Mouse (Mus musculus): ENCODE measurements at regions not wholly inside any gene's neighbourhood (a gene's known extent, or its start where the extent isn't known, plus 50 kb on each side); places are given as distances from the start of the nearest gene placed in this dataset.
"Not testable (repeated sequence)": the region's sequence is repeated elsewhere in the genome, so short reads cannot be mapped to it uniquely, and the experiment has no call there.

DNA sequence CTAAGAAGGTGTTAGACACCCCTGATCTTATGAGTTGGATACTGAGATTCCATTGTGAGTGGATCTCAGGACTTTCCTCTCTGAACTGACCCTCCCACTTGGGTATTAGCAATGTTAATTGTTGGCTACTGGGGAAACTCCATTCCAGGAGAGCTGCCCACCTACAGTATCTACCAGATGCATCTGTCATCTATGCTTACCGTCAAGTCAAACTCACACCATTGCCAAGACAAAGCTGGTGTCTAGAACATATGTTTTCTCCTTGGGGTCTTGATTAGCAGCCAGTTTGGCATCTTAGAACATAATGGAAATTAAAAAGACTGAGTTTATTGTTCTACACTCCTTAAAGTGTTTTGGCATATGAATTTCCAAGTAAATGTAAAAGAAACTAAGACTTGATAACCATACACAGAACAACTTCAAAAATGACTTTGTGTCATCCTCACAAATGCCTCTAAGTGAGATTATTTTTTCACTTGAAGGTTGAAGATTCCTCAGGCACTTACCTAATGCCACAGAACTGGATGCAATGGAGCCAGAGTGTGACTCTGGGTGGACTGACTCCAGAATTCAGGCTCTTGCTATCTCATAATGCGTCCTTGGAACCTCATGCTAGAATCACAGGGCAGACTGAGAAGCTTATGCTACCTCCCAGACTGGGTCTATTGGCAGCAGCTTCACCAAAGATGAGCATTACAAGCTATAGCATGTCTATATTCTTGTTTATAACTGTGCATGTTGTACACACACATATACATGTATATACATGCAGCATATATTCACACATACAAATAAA is 107.5 kb upstream of the Rnf152 start:
- no peak for TF ChIP-seq CTCF (conservative IDR thresholded peaks at IDR 0.05)
- Histone ChIP-seq H3K4me3 (no peak overlapping the region), H3K27ac (no peak overlapping the region)
- DNase-seq (ENCODE audit: low spot score in 2 of 2): no peak

DNA sequence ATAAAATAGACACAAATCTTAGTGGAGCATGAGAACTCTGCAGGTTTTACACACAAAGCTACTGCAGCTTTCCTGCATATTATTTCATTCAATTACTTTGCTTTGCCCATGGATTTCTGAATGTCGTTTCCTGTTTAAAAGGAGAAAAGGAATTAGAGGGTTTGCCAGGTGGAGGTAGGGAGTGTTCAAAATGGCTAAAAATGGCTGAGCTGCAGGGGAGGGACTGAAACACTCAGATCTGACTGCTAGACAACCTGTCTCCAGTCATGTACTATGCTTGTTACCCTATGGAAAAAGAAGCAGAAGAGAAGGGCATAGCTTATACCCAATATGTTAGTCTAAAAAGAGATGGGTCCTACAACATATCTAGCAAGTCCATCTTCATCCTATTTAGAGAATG is 106.2 kb upstream of the Rnf152 start:
- no peak overlapping the region for H3K4me3 ChIP-seq
- no peak for DNase-seq (ENCODE audit: low spot score in 2 of 2)
- no peak overlapping the region for H3K27ac ChIP-seq
- no peak for TF ChIP-seq CTCF (conservative IDR thresholded peaks at IDR 0.05)

DNA sequence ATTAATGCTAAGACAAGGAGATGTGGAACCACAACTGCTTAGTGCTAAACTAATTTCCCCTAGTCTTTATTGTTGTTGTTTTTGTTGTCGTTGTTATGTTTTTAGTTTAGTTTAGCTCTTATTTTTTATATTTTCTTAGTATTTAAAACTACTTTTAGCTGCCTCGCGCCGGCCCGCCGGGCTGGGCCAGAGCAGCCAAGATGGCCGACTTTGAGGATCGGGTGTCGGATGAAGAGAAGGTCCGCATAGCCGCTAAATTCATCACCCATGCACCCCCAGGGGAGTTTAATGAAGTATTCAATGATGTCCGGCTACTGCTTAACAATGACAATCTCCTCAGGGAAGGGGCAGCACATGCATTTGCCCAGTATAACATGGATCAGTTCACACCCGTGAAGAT is 99.3 kb upstream of the Rnf152 start:
- DNase-seq (ENCODE audit: low spot score in 2 of 2); H3K4me3 ChIP-seq; H3K27ac ChIP-seq: not testable (repeated sequence)

DNA sequence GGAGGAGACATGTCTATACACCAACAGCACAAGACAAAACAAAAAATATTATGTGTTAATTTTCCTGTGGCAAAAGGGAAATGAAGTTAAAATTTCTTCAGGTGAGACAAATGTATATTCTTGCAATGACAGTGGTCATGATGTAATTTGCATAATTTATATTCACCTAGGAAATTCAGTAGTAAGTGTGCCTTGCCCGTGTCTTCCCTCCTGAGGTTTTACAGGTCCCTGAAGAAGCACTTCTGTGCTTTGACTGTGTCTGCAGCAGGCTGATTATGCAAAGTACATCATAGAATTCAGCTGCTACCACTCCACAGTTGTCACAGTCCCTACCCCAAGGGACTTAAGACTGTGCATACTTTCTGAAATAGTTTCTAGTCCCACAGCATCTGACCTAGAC is 98.2 kb upstream of the Rnf152 start:
- no peak overlapping the region for H3K27ac ChIP-seq
- DNase-seq (ENCODE audit: low spot score in 2 of 2): no peak
- TF ChIP-seq CTCF (conservative IDR thresholded peaks at IDR 0.05): no peak
- no peak overlapping the region for H3K4me3 ChIP-seq

DNA sequence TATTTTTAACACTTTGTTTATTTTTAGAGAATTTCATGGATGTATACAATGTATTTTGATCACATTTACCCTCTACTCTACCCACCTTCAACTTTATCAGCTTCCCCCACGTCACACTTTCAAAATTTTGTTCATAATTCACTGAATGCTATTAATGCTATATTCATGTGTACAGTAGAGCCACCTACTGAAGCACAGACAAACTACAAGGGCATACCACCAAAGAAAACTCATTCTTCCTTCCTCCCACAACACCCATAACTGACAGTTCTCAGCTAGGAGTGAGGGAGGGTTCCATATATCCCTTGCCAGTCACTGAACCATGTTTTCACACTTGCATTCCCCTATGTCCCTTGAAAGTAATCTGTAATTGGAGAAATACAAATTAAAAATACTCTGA is 89.7 kb upstream of the Rnf152 start:
- Histone ChIP-seq H3K4me3 (no peak overlapping the region), H3K27ac (no peak overlapping the region)
- TF ChIP-seq CTCF (conservative IDR thresholded peaks at IDR 0.05): peak; percentile 70
- no peak for DNase-seq (ENCODE audit: low spot score in 2 of 2)

DNA sequence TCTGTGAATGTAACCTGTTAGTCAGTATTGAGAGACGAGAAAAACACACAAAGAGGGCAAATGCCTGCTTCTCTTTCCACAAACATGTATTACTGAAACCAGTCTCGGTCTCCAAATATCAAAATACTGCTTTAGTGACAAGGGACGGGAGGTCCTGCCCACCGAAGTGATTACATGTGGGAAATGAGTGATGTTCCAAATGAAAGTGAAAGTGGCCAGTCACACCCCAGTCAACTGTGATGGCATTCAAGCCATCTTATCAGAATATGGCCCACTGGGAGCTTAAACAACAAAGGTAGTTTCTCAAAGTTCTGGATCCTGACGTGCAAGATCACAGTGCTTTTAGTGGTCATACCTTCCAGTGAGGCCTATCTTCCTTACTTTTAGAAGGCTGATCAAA is 87.0 kb upstream of the Rnf152 start:
- Histone ChIP-seq H3K27ac (no peak overlapping the region), H3K4me3 (no peak overlapping the region)
- DNase-seq (ENCODE audit: low spot score in 2 of 2): no peak
- no peak for TF ChIP-seq CTCF (conservative IDR thresholded peaks at IDR 0.05)

DNA sequence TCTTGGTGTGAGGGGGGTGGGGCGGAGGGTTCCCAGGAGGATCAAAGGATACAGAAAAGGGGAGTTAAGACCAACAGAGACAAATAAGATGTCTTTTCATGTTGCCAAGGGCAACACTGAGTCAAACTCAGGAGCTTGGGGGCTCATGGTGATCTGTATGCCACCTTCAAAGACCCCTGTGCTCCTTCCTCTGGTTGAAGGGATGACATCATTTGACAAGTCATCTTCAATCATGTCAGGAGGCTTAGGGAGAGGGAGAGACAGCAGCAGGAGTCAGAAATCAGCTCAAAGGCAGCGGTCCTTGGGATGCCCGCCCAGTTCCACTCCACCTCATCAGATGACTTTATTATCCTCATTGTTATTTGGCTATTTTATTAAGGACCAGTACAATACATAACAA is 83.8 kb upstream of the Rnf152 start:
- no peak overlapping the region for H3K4me3 ChIP-seq
- TF ChIP-seq CTCF (conservative IDR thresholded peaks at IDR 0.05): no peak
- no peak for DNase-seq (ENCODE audit: low spot score in 2 of 2)
- no peak overlapping the region for H3K27ac ChIP-seq

DNA sequence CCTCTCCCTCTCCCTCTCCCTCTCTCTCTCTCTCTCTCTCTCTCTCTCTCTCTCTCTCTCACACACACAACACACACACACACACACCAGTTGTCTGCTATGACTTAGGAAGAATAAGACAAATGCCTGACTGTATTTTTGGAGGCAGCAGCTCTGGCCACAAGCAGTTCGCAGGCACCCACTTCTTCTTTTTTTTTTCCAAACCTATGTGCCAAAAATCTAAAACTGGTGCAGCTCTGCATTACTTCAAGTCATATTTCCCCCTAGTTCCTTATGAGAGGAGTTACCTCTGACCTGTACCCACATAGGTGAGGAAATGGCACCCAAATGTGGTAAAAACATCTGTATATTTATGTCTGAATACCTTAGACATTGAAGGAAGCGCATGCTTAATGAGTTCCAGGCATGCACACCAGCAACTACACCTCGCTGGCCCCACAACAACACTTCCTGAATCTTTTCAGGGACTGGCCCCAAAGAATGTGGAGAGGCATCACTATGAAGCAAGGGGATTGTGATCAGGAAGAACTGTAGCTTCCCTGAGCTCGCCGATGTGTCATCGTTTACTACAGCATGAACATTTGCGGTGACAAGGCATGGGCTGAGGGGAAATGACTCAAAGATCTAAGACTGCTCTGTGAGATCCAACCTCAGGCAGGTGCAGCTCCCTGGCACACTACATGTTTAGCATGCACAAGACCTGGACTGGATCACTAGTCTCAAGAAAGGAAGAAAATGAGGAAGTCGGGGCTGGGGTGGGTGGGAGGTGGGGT is 78.3 kb upstream of the Rnf152 start:
- DNase-seq (ENCODE audit: low spot score in 2 of 2): no peak
- no peak for TF ChIP-seq CTCF (conservative IDR thresholded peaks at IDR 0.05)

DNA sequence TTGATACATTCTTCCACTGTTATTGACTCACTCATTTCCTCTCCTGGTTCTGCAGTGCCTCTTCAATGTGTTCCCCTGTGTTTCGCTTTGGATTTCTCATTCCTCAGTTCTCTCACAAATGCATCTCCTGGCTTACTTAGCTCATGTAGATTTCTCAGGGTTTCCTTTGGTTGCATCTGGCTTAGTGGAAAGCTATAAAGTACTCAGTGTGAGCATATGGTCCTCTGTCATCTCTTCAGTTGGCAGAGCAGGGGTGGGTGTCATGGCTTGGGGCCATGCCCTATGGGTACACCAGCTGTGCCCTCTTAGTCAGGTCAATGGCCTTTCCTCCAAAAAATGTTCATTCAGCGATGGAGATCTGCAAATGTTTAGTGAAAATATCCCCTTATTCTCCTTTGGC is 77.4 kb upstream of the Rnf152 start:
- H3K4me3 ChIP-seq: no peak overlapping the region
- no peak for DNase-seq (ENCODE audit: low spot score in 2 of 2)
- TF ChIP-seq CTCF (conservative IDR thresholded peaks at IDR 0.05): no peak
- H3K27ac ChIP-seq: no peak overlapping the region

More for the DNA sequence above, 78.3 kb upstream of the Rnf152 start:
- Histone ChIP-seq H3K27ac (no peak overlapping the region), H3K4me3 (no peak overlapping the region)

DNA sequence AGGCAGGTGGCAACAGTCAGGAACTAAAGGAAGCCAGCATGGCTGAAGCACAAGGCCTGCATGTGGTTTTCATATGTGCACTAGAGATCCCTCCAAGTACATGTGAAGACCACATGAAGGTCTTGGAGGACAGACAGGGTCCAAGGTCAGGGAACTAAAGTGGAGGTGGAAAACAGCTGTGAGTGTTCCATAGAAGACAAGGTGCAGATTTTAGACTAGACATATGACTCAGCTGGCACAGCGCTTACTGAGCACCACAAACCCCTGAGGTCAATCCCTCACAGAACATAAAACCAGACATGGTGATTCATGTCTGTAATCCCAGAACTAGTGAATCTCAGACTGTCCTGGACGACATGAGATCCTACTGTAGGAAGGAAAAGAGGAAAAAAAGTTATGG is 75.3 kb upstream of the Rnf152 start:
- DNase-seq (ENCODE audit: low spot score in 2 of 2): no peak
- H3K27ac ChIP-seq: no peak overlapping the region
- H3K4me3 ChIP-seq: no peak overlapping the region
- no peak for TF ChIP-seq CTCF (conservative IDR thresholded peaks at IDR 0.05)

DNA sequence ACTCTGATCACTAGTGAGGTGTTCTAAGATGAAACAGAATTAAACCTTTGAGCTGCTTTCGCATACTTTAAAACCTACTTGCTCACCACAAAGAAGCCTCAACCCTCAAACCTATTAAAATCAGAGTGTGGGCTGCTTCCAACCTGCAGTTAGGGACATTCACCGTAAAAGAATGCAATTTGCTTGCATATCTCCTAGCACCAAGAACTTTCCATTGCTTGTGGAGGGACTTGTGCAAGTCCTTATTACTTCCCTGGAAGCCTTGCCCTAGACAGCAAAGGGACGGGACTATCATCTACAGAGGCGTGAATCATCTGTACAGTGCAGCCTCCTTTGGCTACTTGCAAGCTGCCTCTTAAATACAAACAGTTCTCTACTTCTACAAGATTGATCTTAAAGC is 74.2 kb upstream of the Rnf152 start:
- H3K27ac ChIP-seq: no peak overlapping the region
- H3K4me3 ChIP-seq: no peak overlapping the region
- no peak for DNase-seq (ENCODE audit: low spot score in 2 of 2)
- TF ChIP-seq CTCF (conservative IDR thresholded peaks at IDR 0.05): no peak

DNA sequence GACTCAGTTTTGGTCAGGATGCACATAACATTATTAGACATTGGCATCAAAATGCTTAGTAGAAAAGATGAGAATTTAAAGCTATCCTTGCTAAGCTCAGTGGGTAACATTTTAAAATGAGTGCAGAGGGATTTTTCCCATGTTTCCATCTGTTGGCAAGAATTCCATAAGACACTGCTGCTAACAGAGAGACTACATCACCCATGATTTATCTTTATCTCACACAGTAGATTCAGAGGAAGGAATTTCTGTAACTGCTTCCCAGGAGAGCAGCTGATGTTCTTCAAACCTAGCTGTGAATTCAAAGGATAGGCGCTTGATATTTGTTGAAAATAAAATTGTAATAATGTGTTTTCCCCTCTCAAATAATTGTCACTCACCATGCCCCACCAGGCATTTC is 71.7 kb upstream of the Rnf152 start:
- Histone ChIP-seq H3K27ac (no peak overlapping the region), H3K4me3 (no peak overlapping the region)
- DNase-seq (ENCODE audit: low spot score in 2 of 2): no peak
- TF ChIP-seq CTCF (conservative IDR thresholded peaks at IDR 0.05): no peak

DNA sequence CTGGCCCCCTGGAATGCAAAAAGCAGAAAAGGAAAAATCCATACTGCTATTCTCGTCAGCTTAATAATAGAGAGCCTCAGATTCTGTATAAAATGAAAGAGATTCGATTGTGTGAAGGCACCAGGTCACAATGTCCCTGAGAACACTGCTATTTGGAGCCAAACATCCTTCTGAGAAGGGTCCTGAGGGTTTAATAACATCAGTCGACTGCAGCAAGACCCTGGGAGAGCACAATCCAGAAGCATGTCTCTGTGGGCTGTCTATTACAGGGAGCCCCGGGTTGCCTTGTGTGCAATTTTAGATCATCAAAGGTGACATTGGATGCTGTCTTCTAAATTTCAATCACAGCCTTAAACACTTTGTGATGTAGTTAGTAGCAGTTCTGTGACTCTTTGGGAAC is 69.6 kb upstream of the Rnf152 start:
- Histone ChIP-seq H3K27ac (no peak overlapping the region), H3K4me3 (no peak overlapping the region)
- no peak for DNase-seq (ENCODE audit: low spot score in 2 of 2)
- no peak for TF ChIP-seq CTCF (conservative IDR thresholded peaks at IDR 0.05)

DNA sequence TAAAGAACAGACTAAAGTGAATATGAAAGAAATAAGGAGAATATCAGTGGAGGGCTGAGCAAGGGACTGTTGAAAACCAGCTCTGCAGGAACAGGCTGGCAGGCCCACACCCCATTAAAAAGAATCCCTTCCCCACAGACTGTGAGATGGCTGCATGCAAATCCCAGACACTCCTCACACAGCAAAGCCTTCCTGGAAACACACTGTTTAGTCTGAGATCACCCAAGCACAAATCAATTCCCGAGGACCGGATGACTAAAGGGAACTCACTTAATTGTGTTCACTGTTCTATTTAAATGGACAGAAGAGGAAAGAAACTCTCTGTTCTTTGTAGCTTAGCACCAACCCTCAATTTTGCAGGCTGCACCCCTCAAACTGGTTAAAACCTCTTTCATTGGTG is 66.9 kb upstream of the Rnf152 start:
- TF ChIP-seq CTCF (conservative IDR thresholded peaks at IDR 0.05): no peak
- H3K4me3 ChIP-seq: no peak overlapping the region
- no peak overlapping the region for H3K27ac ChIP-seq
- DNase-seq (ENCODE audit: low spot score in 2 of 2): no peak
